Mouse (Mus musculus): ENCODE measurements at regions not wholly inside any gene's neighbourhood (a gene's known extent, or its start where the extent isn't known, plus 50 kb on each side); places are given as distances from the start of the nearest gene placed in this dataset.

DNA sequence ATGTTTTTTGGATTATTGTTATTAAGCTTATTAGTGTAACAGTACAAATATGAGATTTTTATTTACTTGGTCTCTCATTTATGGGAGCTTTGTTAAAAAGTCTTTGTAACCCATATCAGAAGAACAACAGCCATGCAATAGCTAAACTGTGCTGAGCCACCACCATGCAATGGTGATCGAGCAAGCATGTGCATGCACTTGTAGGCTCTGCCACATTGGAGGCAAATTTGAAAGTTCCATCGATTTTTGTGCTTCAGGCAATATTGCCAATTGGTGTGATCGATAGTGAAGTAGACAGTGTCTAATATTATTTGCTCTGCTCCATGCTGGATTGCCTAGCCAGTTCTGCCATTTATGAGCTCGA, 164.6 kb upstream of the Atp2b1 start:
- Histone ChIP-seq H3K36me3 (ENCODE audit: control insufficient read depth, insufficient read depth, low read length) (no peaks in the 10 kb centered on the region), H3K27me3 (replicated peaks; ENCODE audit: control insufficient read depth, insufficient read depth, low read length) (no peaks in the 10 kb centered on the region), H3K9ac (ENCODE audit: low read depth, low read length) (no peak overlapping the region), H3K4me2 (ENCODE audit: low read depth, low read length) (no peak overlapping the region), H3K27ac (ENCODE audit: low read length) (no peak overlapping the region), H3K9me3 (ENCODE audit: control insufficient read depth, low read length) (no peaks in the 10 kb centered on the region), H3K4me1 (ENCODE audit: control insufficient read depth, insufficient read depth, low read length) (0 out of 2 replicates have a peak, but pooled peaks cover 4% of the 10 kb centered on the region), H3K4me3 (ENCODE audit: low read length) (no peak overlapping the region)
- no peak for ATAC-seq
- 82% methylated on average over 4 of the region's 4 CpGs for WGBS

DNA sequence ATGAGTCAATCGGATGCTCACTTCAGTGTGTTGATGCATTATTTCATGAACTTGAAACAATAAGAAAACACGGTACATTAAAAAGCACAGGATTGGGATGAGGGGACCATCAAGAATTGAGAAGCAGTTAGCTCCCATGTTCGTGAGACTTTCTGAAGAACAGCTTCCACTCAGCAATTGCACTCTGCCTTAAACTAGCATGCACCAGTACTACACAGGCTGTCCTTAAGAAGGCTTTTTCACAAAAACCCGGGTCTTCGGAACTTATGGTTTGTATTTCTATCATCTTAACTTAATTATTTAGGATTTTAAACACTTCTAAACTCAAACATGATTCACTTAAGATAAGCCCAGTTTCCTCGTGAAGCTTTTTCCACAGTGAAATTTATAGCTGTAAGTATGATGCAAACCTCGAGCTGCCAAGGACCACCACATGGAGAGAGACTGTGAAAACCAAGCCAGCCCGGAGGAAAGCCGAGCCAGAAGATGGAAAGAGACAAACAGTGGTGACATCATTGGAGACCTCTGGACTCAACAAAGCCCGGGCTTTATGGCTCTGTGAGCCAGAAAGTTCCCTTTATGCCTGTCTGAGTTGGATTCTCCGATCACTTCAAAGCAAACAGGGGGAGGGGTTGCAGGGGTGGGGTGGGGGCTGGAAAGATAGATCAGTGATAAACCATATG, 162.7 kb upstream of the Atp2b1 start:
- no peak overlapping the region for H3K27ac ChIP-seq (ENCODE audit: low read length)
- WGBS = 35% methylated on average over 11 of the region's 11 CpGs

DNA sequence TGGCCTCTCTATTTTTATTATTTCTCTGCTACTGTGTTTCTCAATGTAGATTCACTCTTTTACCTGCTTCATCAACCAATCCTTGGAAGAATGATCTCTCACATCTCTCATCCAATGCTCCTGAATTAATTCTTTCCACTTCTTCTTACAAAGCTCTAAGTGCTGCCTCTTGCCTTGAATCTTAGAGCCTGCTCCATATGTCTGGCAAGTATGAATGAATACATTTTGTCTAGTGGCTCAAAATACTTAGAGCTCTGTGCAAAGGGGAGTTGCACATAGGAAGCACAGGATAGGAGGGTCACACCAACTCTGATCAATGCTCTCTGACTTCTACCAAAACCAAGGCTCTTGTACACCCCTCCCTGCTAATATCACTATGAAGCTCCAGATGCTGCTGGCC, 153.1 kb upstream of the Atp2b1 start:
- Histone ChIP-seq H3K27ac (ENCODE audit: low read length) (no peak overlapping the region), H3K9ac (ENCODE audit: low read depth, low read length) (no peak overlapping the region), H3K4me3 (ENCODE audit: low read length) (no peak overlapping the region), H3K27me3 (replicated peaks; ENCODE audit: control insufficient read depth, insufficient read depth, low read length) (no peaks in the 10 kb centered on the region), H3K36me3 (ENCODE audit: control insufficient read depth, insufficient read depth, low read length) (no peaks in the 10 kb centered on the region), H3K4me1 (ENCODE audit: control insufficient read depth, insufficient read depth, low read length) (no peaks in the 10 kb centered on the region), H3K9me3 (ENCODE audit: control insufficient read depth, low read length) (peaks cover 10% of the 10 kb centered on the region), H3K4me2 (ENCODE audit: low read depth, low read length) (no peak overlapping the region)
- ATAC-seq = no peak

More for the DNA sequence above, 162.7 kb upstream of the Atp2b1 start:
- 0 out of 2 replicates have a peak, but pooled peaks cover 4% of the 10 kb centered on the region for H3K4me1 ChIP-seq (ENCODE audit: control insufficient read depth, insufficient read depth, low read length)
- no peak overlapping the region for H3K9ac ChIP-seq (ENCODE audit: low read depth, low read length)
- H3K9me3 ChIP-seq (ENCODE audit: control insufficient read depth, low read length) = no peaks in the 10 kb centered on the region
- H3K4me3 ChIP-seq (ENCODE audit: low read length) = no peak overlapping the region
- H3K36me3 ChIP-seq (ENCODE audit: control insufficient read depth, insufficient read depth, low read length) = no peaks in the 10 kb centered on the region
- H3K27me3 ChIP-seq (replicated peaks; ENCODE audit: control insufficient read depth, insufficient read depth, low read length) = no peaks in the 10 kb centered on the region
- H3K4me2 ChIP-seq (ENCODE audit: low read depth, low read length) = no peak overlapping the region
- peak; percentile 94 for ATAC-seq

DNA sequence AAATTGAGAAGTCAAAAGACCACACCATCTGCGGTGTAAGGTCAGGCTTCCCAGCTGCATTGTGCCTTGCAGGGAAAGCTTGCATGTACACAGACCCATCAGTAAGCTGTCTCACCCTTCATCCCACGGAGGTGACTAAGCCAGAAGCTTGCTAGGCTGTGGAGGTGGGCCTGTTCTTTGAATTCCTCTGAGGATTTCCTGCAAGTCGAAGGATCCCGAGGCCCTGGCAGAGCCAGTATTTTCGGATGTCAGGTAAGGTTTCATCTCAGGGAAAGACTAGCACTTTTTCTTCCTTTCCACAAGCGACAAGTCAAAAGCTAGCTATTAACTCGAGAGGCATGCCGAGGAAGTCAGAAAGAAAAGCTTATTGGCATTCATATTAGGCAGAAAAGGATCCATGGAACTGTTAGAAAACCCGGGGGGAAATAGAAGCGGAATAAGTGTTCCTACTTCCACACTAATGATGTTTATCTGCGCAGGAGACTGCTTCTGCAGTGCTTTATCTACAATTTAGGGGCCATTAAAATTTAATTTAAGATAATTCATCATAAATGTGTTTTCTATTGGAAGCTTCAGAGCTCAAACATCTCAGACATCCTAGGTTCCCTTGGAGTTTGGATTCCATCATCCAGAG, 148.3 kb upstream of the Atp2b1 start:
- 75% methylated on average over 11 of the region's 11 CpGs for WGBS
- Histone ChIP-seq H3K9me3 (ENCODE audit: control insufficient read depth, low read length) (peaks cover 10% of the 10 kb centered on the region), H3K27me3 (replicated peaks; ENCODE audit: control insufficient read depth, insufficient read depth, low read length) (no peaks in the 10 kb centered on the region), H3K4me2 (ENCODE audit: low read depth, low read length) (no peak overlapping the region), H3K4me3 (ENCODE audit: low read length) (no peak overlapping the region), H3K36me3 (ENCODE audit: control insufficient read depth, insufficient read depth, low read length) (no peaks in the 10 kb centered on the region), H3K9ac (ENCODE audit: low read depth, low read length) (no peak overlapping the region), H3K4me1 (ENCODE audit: control insufficient read depth, insufficient read depth, low read length) (no peaks in the 10 kb centered on the region), H3K27ac (ENCODE audit: low read length) (no peak overlapping the region)
- no peak for ATAC-seq

DNA sequence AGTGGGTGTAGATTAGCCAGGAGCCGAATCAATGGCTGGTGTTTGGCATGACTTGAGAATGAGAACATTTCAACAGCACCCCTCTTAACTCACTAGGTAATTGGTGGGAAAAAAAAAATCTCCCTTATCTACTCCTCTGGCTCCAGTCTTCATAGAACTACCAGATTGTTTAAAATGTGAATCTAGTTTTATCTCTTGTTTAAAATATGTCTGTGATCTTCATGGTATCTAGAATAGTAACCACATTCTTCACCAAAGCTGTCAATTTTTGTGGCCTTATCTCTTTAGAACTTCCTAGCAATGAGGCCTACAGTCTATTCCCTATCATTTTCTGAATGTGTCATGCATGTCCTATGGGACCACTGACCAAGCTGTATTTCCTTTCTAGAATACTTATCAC, 134.4 kb upstream of the Atp2b1 start:
- H3K27me3 ChIP-seq (replicated peaks; ENCODE audit: control insufficient read depth, insufficient read depth, low read length) = no peaks in the 10 kb centered on the region
- H3K4me1 ChIP-seq (ENCODE audit: control insufficient read depth, insufficient read depth, low read length) = no peaks in the 10 kb centered on the region
- H3K4me3 ChIP-seq (ENCODE audit: low read length) = no peak overlapping the region
- 73% methylated on average over 1 of the region's 1 CpGs for WGBS
- H3K9me3 ChIP-seq (ENCODE audit: control insufficient read depth, low read length) = no peaks in the 10 kb centered on the region
- H3K27ac ChIP-seq (ENCODE audit: low read length) = no peak overlapping the region
- ATAC-seq = no peak
- H3K4me2 ChIP-seq (ENCODE audit: low read depth, low read length) = no peak overlapping the region
- no peaks in the 10 kb centered on the region for H3K36me3 ChIP-seq (ENCODE audit: control insufficient read depth, insufficient read depth, low read length)
- H3K9ac ChIP-seq (ENCODE audit: low read depth, low read length) = no peak overlapping the region

DNA sequence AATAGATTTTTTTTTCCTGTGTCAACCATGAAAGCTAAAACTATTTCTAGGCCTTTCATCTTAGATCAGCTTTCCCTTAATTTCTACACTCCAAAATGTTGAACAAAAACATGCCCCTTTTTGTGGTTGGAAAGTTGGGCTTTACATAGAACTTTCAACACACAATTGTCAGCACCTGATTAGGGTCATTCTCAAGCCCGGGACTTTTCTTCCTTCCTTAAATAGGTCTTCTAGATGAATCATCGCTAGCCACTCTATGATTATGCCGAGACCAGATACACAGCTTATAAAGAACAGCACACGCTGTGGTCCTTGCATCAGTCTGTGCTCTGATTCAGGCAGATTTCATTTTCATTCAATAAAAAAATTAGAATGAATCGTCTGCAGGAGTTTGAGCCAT, 133.3 kb upstream of the Atp2b1 start:
- H3K27ac ChIP-seq (ENCODE audit: low read length) = no peak overlapping the region
- H3K27me3 ChIP-seq (replicated peaks; ENCODE audit: control insufficient read depth, insufficient read depth, low read length) = no peaks in the 10 kb centered on the region
- no peak overlapping the region for H3K9ac ChIP-seq (ENCODE audit: low read depth, low read length)
- no peaks in the 10 kb centered on the region for H3K36me3 ChIP-seq (ENCODE audit: control insufficient read depth, insufficient read depth, low read length)
- no peak for ATAC-seq
- H3K4me2 ChIP-seq (ENCODE audit: low read depth, low read length) = no peak overlapping the region
- H3K4me3 ChIP-seq (ENCODE audit: low read length) = no peak overlapping the region
- no peaks in the 10 kb centered on the region for H3K4me1 ChIP-seq (ENCODE audit: control insufficient read depth, insufficient read depth, low read length)
- no peaks in the 10 kb centered on the region for H3K9me3 ChIP-seq (ENCODE audit: control insufficient read depth, low read length)
- WGBS = 81% methylated on average over 5 of the region's 5 CpGs

DNA sequence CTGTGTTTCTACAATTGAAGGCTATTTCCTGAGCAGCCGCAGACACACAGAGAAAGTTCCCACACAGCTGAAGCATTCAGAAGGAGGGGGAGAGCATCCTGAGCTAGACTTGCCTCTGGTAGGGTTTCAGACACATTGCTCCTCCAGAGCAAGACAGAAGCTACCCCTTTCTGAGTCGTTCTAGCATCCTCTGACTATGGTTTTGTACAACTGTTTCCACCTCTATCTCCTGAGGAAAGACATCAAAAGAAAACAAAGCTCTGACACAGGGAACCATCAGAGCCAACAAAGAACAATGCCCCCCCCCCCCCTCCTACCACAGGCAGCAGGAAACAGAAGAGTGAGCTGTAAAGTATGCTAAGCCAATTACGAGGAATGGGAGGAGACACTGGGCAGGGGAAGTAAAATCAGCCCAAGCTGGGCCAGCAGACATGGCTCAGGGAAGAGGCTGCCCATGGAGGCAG, 132.3 kb upstream of the Atp2b1 start:
- H3K4me2 ChIP-seq (ENCODE audit: low read depth, low read length) = no peak overlapping the region
- peak; percentile 44; the same call in 1 of the 2 replicates for ATAC-seq
- WGBS = 37% methylated on average over 3 of the region's 3 CpGs
- H3K4me3 ChIP-seq (ENCODE audit: low read length) = no peak overlapping the region
- H3K36me3 ChIP-seq (ENCODE audit: control insufficient read depth, insufficient read depth, low read length) = no peaks in the 10 kb centered on the region
- no peak overlapping the region for H3K27ac ChIP-seq (ENCODE audit: low read length)
- no peaks in the 10 kb centered on the region for H3K27me3 ChIP-seq (replicated peaks; ENCODE audit: control insufficient read depth, insufficient read depth, low read length)
- H3K4me1 ChIP-seq (ENCODE audit: control insufficient read depth, insufficient read depth, low read length) = no peaks in the 10 kb centered on the region
- no peaks in the 10 kb centered on the region for H3K9me3 ChIP-seq (ENCODE audit: control insufficient read depth, low read length)
- no peak overlapping the region for H3K9ac ChIP-seq (ENCODE audit: low read depth, low read length)

DNA sequence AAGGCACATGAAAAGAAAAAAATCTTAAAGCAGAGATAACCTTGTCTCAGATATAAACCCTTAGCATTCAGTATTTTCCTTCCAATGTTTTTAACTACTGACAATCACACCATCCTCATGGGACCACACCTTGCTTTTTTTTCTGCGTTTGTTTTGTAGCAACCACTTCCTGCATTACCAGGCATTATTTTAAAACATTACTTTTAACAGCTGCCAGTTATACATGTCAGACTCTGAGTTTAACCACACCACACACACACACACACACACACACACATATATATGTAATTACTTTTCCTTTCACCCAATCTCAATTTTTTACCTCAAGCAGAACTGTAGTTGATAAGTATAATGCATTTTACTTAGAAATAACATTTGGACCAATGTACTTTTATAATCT, 128.8 kb upstream of the Atp2b1 start:
- no peaks in the 10 kb centered on the region for H3K27me3 ChIP-seq (replicated peaks; ENCODE audit: control insufficient read depth, insufficient read depth, low read length)
- H3K4me2 ChIP-seq (ENCODE audit: low read depth, low read length) = no peak overlapping the region
- ATAC-seq = no peak
- H3K4me3 ChIP-seq (ENCODE audit: low read length) = no peak overlapping the region
- H3K36me3 ChIP-seq (ENCODE audit: control insufficient read depth, insufficient read depth, low read length) = no peaks in the 10 kb centered on the region
- no peaks in the 10 kb centered on the region for H3K9me3 ChIP-seq (ENCODE audit: control insufficient read depth, low read length)
- no peak overlapping the region for H3K9ac ChIP-seq (ENCODE audit: low read depth, low read length)
- no peaks in the 10 kb centered on the region for H3K4me1 ChIP-seq (ENCODE audit: control insufficient read depth, insufficient read depth, low read length)
- no peak overlapping the region for H3K27ac ChIP-seq (ENCODE audit: low read length)
- WGBS = 70% methylated on average over 1 of the region's 1 CpGs

DNA sequence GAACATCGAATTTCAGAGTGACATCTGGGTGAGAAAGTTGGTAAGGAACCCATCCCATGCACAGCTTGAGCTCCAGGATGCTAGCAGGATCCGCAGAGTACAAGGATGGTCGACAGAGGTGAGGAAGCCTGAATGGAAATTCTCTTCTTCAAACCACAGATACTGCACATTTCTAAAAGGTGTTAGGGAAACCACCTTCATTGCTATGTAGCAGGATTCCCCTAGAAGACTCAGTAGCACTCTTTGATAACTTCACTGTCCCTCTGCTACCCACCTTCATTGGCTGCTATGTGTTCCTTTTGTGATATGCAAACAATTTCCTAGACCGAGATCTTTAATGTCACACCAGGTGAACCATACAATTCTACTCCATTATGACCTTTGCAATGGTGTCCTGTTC, 128.1 kb upstream of the Atp2b1 start:
- Histone ChIP-seq H3K36me3 (ENCODE audit: control insufficient read depth, insufficient read depth, low read length) (no peaks in the 10 kb centered on the region), H3K9ac (ENCODE audit: low read depth, low read length) (no peak overlapping the region), H3K4me3 (ENCODE audit: low read length) (no peak overlapping the region), H3K4me2 (ENCODE audit: low read depth, low read length) (no peak overlapping the region), H3K27me3 (replicated peaks; ENCODE audit: control insufficient read depth, insufficient read depth, low read length) (no peaks in the 10 kb centered on the region), H3K9me3 (ENCODE audit: control insufficient read depth, low read length) (no peaks in the 10 kb centered on the region), H3K27ac (ENCODE audit: low read length) (no peak overlapping the region), H3K4me1 (ENCODE audit: control insufficient read depth, insufficient read depth, low read length) (no peaks in the 10 kb centered on the region)
- 80% methylated on average over 4 of the region's 4 CpGs for WGBS
- no peak for ATAC-seq

DNA sequence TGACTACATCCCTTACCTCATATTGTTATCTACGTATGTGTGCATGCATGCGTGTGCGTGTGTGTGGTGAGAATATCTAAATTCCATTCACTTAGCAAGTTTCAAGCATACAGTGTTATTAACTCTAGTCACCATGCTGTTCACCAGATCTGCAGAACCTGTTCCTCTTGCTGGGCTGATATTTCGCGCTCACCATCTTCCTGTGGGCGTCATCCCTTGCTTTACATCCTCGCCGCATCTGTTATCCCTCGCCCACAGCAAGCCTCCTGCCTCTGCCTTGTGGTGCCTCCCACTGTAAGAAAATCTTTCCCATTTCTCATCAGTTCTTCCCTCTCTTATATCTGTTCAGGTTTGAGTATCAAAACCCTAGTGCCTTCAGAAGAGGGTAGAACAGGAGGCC, 124.4 kb upstream of the Atp2b1 start:
- ATAC-seq = no peak
- no peaks in the 10 kb centered on the region for H3K27me3 ChIP-seq (replicated peaks; ENCODE audit: control insufficient read depth, insufficient read depth, low read length)
- H3K4me3 ChIP-seq (ENCODE audit: low read length) = no peak overlapping the region
- no peaks in the 10 kb centered on the region for H3K9me3 ChIP-seq (ENCODE audit: control insufficient read depth, low read length)
- no peak overlapping the region for H3K9ac ChIP-seq (ENCODE audit: low read depth, low read length)
- H3K27ac ChIP-seq (ENCODE audit: low read length) = no peak overlapping the region
- no peak overlapping the region for H3K4me2 ChIP-seq (ENCODE audit: low read depth, low read length)
- H3K4me1 ChIP-seq (ENCODE audit: control insufficient read depth, insufficient read depth, low read length) = no peaks in the 10 kb centered on the region
- H3K36me3 ChIP-seq (ENCODE audit: control insufficient read depth, insufficient read depth, low read length) = no peaks in the 10 kb centered on the region
- 96% methylated on average over 9 of the region's 9 CpGs for WGBS

Measured in intestine, embryonic 16.5 days (tissue).